Mouse (Mus musculus): ENCODE results near the gene Cadps2.

The Cadps2 gene

GRCm38 (mm10) chr6:23549874-23550273 lies 289.3 kb downstream of the Cadps2 start:
- no peak for DNase-seq

GRCm38 (mm10) chr6:23523710-23524109 lies 315.5 kb downstream of the Cadps2 start:
- no peak for DNase-seq

- peak; percentile 76 to 84 for DNase-seq
Observed at GRCm38 (mm10) chr6:23522556-23522955, 316.7 kb downstream of the Cadps2 start.

GRCm38 (mm10) chr6:23498611-23499010 lies 340.6 kb downstream of the Cadps2 start:
- no peak for DNase-seq

GRCm38 (mm10) chr6:23491804-23492203 lies 347.4 kb downstream of the Cadps2 start:
- DNase-seq = peak; percentile 46 to 62

GRCm38 (mm10) chr6:23490431-23490830 lies 348.8 kb downstream of the Cadps2 start:
- peak in 1 of 2 experiments; percentile 13 for DNase-seq

GRCm38 (mm10) chr6:23489046-23489445 lies 350.2 kb downstream of the Cadps2 start:
- DNase-seq = no peak

- peak; percentile 60 to 70 for DNase-seq
Observed at GRCm38 (mm10) chr6:23472686-23473085, 366.5 kb downstream of the Cadps2 start.

GRCm38 (mm10) chr6:23471830-23472229 lies 367.4 kb downstream of the Cadps2 start:
- DNase-seq = peak in 1 of 2 experiments; percentile 33

- no peak for DNase-seq
Observed at GRCm38 (mm10) chr6:23467885-23468284, 371.3 kb downstream of the Cadps2 start.

- DNase-seq = peak; percentile 56 to 70
Observed at GRCm38 (mm10) chr6:23462600-23463280, 376.5 kb downstream of the Cadps2 start.

- peak; percentile 82 to 84 for DNase-seq
Observed at GRCm38 (mm10) chr6:23457748-23458147, 381.5 kb downstream of the Cadps2 start.

GRCm38 (mm10) chr6:23453907-23454306 lies 385.3 kb downstream of the Cadps2 start:
- DNase-seq = peak; percentile 13 to 31

- DNase-seq = no peak
Observed at GRCm38 (mm10) chr6:23439897-23440296, 399.3 kb downstream of the Cadps2 start.

GRCm38 (mm10) chr6:23410256-23411049 lies 428.8 kb downstream of the Cadps2 start:
- DNase-seq = no peak

- DNase-seq = no peak
Observed at GRCm38 (mm10) chr6:23394131-23394530, 445.1 kb downstream of the Cadps2 start.

- no peak for DNase-seq
Observed at GRCm38 (mm10) chr6:23392711-23393110, 446.5 kb downstream of the Cadps2 start.

GRCm38 (mm10) chr6:23386711-23387110 lies 452.5 kb downstream of the Cadps2 start:
- DNase-seq = no peak

- DNase-seq = no peak
Observed at GRCm38 (mm10) chr6:23383004-23383347, 456.2 kb downstream of the Cadps2 start.

- no peak for DNase-seq
Observed at GRCm38 (mm10) chr6:23382283-23383003, 456.8 kb downstream of the Cadps2 start.

- no peak for DNase-seq
Observed at GRCm38 (mm10) chr6:23376327-23376726, 462.9 kb downstream of the Cadps2 start.

- no peak for DNase-seq
Observed at GRCm38 (mm10) chr6:23361842-23362451, 477.3 kb downstream of the Cadps2 start.

GRCm38 (mm10) chr6:23360596-23360995 lies 478.6 kb downstream of the Cadps2 start:
- DNase-seq = no peak

Measured in cerebellum, postnatal 10 days (tissue).